In genomic region chr2:71865022-71865421, GRCm38 (mm10) we compare ENCODE assay signal across 17 mouse cellular contexts. TPM values are rescaled to one million over a fixed set of nuclear protein-coding genes. Genes with fewer than 3 reads are reported as not detected.
A peak's percentile ranks its signal among the peaks of the same experiment; 100 is the strongest.
DNase-seq lines count a peak whose midpoint lies in the region.
"Had no signal": no experiment of that assay in that cellular context is flagged by ENCODE, and none has a peak within 500 bp of the region (broad histone marks: within the 10 kb centered on the region; RNA-seq: fewer than 3 reads in every experiment).

No protein-coding gene starts in this region.

- no peak overlapping the region for H3K27ac ChIP-seq in embryonic facial prominence, embryonic 10.5 days (replicated peaks)
- H3K27ac ChIP-seq: heart, embryonic 15.5 days; hindbrain, embryonic 14.5 days; liver, embryonic 12.5 days; midbrain, embryonic 10.5 days had no signal

- H3K9me3 ChIP-seq in embryonic facial prominence, embryonic 10.5 days: no peaks in the 10 kb centered on the region
- H3K9me3 ChIP-seq: heart, embryonic 15.5 days; liver, embryonic 12.5 days; midbrain, embryonic 10.5 days had no signal

- H3K4me3 ChIP-seq in embryonic facial prominence, embryonic 10.5 days: no peak overlapping the region
- H3K4me3 ChIP-seq: heart, embryonic 15.5 days; liver, embryonic 12.5 days; midbrain, embryonic 10.5 days had no signal

- intact Hi-C loops in left cerebral cortex, postnatal 4 days (cut with DNase I): no loop called here
- intact Hi-C loops in left cerebral cortex, postnatal 25 days (cut with DNase I): no loop called here

- 78% methylated on average over 3 of the region's 3 CpGs for WGBS in embryonic facial prominence, embryonic 10.5 days

- DNase-seq in left cerebral cortex, adult 11 months (ENCODE audit: low spot score): peak; percentile 57
- DNase-seq in left cerebral cortex, postnatal 4 days: no peak
- DNase-seq in frontal cortex, postnatal 25 days (ENCODE audit: low spot score in 2 of 2): peak; percentile 20 to 34
- peak; percentile 68 to 95 for DNase-seq in left cerebral cortex, postnatal 25 days (ENCODE audit: low spot score in 2 of 2)
- DNase-seq in yolk sac, embryonic 10.5 days (ENCODE audit: low spot score): peak; percentile 12
- no peak for DNase-seq in cerebellum, postnatal 14 days
- DNase-seq in thymus, postnatal 25 days: no peak
- DNase-seq in embryonic facial prominence, embryonic 10.5 days (ENCODE audit: low spot score): no peak
- DNase-seq: adrenal gland, postnatal 10 days; cerebellum, adult 11-12 months; kidney, adult 9 months; lung, postnatal 10 days had no signal

- H3K27me3 ChIP-seq in embryonic facial prominence, embryonic 10.5 days (replicated peaks; ENCODE audit: low read depth, poor library complexity, severe bottlenecking): no peaks in the 10 kb centered on the region
- H3K27me3 ChIP-seq: heart, embryonic 15.5 days; liver, embryonic 12.5 days; Patski had no signal

- H3K36me3 ChIP-seq in embryonic facial prominence, embryonic 10.5 days (replicated peaks): no peaks in the 10 kb centered on the region
- H3K36me3 ChIP-seq: heart, embryonic 15.5 days; liver, embryonic 12.5 days; midbrain, embryonic 10.5 days had no signal

- H3K4me1 ChIP-seq in embryonic facial prominence, embryonic 10.5 days: peaks cover 10% of the 10 kb centered on the region

RNA-seq across cellular contexts. Expression of gene Pdk1, which starts 8.0 kb away (rescaled TPM):
- 10 to 100 TPM; 30.1 to 30.8 TPM for total RNA-seq in left cerebral cortex, postnatal 4 days (2021)
- 10 to 100 TPM; 47.5 to 49.1 TPM for total RNA-seq in left cerebral cortex, postnatal 25 days (2021)
- 53.6 TPM in 2 replicates for polyA plus RNA-seq in embryonic facial prominence, embryonic 10.5 days (2016; fragmentation: Nextera tagmentation; extraction: Ambion mirVana)

Comparison
In these comparisons a context has a peak if more than half of its experiments do, and no peak if none do; other contexts are left out.
1. DNase-seq: peak in left cerebral cortex, adult 11 months (single experiment), frontal cortex, postnatal 25 days (2 of 2), left cerebral cortex, postnatal 25 days (2 of 2) and yolk sac, embryonic 10.5 days (single experiment); none in left cerebral cortex, postnatal 4 days (single experiment), cerebellum, postnatal 14 days (0 of 2), thymus, postnatal 25 days (single experiment) and embryonic facial prominence, embryonic 10.5 days (single experiment).